Mouse (Mus musculus): ENCODE measurements around the gene Chkb. TPM values are rescaled to one million over a fixed set of nuclear protein-coding genes. Genes with fewer than 3 reads are reported as not detected.

Chkb gene
- 89.8 and 91.9 TPM in 2 replicates for polyA plus RNA-seq (2015; fragmentation: Nextera tagmentation; extraction: Ambion mirVana)

DNA sequence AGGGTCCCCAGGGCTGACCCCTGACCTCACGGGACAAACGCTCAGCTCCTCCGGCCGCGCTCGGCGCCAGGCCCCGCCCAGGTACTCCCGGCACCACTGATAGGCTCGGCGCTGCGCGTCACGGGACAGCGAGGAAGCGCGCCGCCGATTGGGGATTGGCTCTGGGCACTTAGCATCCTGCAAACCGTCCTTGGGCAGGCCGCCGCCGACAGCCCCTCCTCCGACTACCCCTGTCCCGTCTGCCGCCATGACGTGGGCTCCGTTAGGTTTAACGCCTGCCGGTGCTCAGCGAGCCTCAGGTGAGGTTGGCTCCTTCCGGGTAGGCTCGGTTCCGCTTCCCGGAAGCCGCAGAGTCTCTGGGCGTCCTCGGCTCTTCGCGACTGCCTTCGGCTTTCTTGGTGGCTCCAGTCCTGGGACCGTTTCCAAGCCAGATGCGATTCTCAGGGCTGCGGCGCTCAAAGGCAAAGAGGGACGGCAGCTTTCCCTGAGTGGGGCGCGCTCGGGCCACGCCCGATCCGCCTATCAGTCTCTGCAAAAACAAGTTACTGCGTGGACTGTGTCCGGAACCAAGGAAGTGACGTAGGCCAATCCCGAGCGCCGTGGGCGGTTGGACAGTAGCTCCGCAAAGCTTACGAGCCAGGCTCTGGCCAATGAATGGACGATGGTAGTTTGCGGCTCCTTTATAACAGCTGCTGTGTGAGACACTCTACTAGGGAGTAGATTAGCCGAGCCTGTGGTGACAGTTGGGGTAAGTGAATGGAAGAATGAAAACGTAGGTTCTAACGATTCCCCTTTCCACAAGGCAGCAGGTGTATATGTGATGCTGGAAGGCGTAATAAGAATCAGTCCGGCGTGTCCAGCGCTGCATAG, at the start of gene Chkb, which contains the start of the genes C730034F03Rik and Gm44502:
Gene Chkb (minus strand): TSS at position 557 of the 870 bp plus-strand sequence.
Gene C730034F03Rik (plus strand): TSS at position 238 of the 870 bp plus-strand sequence.
Gene Gm44502 (minus strand): TSS at position 345 of the 870 bp plus-strand sequence.
- Histone ChIP-seq H3K36me3 (peaks cover 22% of the 10 kb centered on the region), H3K27me3 (no peaks in the 10 kb centered on the region), H3K4me1 (replicated peaks) (peaks cover 27% of the 10 kb centered on the region), H3K27ac (replicated peaks) (peak within 1 kb of the TSS; percentile 97), H3K4me2 (peak within 1 kb of the TSS; percentile 95), H3K9ac (peak within 1 kb of the TSS; percentile 75), H3K4me3 (peak within 1 kb of the TSS; percentile 80), H3K9me3 (no peaks in the 10 kb centered on the region)
- peak; percentile 94 for ATAC-seq (ENCODE audit: low FRiP score, low read depth)
- under 1% methylated on average over 62 of the region's 70 CpGs for WGBS

DNA sequence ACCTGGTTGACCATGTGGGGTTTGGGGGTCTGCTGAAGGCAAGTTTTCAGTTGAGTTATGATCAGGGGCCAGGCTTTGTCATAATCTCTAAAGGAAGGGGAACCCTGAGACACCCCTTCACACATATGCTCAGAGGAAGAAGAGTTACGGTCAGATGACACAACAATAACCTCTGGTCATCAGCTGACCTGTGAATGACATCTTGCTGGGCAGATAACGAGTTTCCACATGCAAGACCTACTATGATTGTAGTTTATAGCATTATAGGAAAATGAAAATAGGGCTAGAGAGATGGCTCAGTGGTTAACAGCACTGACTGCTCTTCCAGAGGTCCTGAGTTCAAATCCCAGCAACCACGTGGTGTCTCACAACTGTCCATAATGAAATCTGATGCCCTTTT, 48.9 kb upstream of the Chkb start:
- Histone ChIP-seq H3K4me3 (no peak overlapping the region), H3K4me1 (replicated peaks) (peaks cover 34% of the 10 kb centered on the region), H3K27ac (replicated peaks) (no peak overlapping the region), H3K36me3 (no peaks in the 10 kb centered on the region), H3K27me3 (no peaks in the 10 kb centered on the region), H3K9ac (no peak overlapping the region), H3K4me2 (no peak overlapping the region), H3K9me3 (no peaks in the 10 kb centered on the region)
- WGBS, result 94% methylated on average over 3 of the region's 3 CpGs
- ATAC-seq (ENCODE audit: low FRiP score, low read depth), result no peak

DNA sequence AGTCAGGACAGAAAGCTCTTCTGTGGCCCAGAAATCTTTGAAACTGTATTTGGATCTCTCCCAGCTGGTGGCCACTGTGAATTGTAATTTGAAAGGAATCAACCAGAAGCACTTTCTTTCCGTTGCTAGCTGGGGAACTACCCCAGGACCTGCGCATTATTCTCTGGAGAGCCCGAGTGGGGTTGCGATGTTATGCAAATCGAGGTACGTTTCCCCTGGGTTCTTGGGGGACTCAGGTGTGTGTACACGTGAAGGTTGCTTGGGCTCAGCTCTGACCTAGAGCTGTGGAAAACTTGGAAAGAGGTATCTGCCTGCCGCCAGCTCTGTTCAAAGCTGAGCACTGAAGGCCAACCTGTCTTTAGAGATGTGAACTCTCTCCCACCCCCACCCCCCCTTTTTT, 48.1 kb upstream of the Chkb start:
- no peak for ATAC-seq (ENCODE audit: low FRiP score, low read depth)
- 36% methylated on average over 8 of the region's 8 CpGs for WGBS
- no peak overlapping the region for H3K4me3 ChIP-seq
- no peak overlapping the region; the same call in 1 of the 2 replicates for H3K4me2 ChIP-seq
- H3K36me3 ChIP-seq, result no peaks in the 10 kb centered on the region
- H3K27ac ChIP-seq (replicated peaks), result no peak overlapping the region
- peaks cover 34% of the 10 kb centered on the region for H3K4me1 ChIP-seq (replicated peaks)
- H3K27me3 ChIP-seq, result no peaks in the 10 kb centered on the region
- no peaks in the 10 kb centered on the region for H3K9me3 ChIP-seq
- no peak overlapping the region for H3K9ac ChIP-seq

DNA sequence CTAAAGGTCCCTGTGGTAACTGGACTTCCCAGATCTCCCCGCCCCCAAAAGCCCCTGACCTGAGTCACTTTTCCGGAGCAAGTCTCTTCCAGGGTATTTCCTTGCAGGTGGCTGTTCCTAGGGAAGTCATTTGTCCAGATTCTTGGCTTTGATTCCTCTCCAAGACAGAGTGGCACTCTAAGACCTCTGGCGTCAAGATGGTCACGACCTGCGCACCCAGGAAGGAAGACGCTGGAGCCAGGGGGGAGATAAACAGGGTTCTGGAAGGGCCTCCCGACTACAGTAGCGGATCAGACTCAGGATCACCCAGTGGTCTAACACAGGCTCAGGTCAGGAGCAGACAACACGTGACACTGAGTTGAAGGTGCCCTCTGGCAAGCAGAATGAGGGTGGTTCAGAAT, 47.4 kb upstream of the Chkb start, which contains the start of gene Arsa:
Gene Arsa (minus strand): TSS at position 335 of the 401 bp plus-strand sequence.
- peak within 1 kb of the TSS; percentile 62 for H3K9ac ChIP-seq
- peaks cover 34% of the 10 kb centered on the region for H3K4me1 ChIP-seq (replicated peaks)
- H3K4me2 ChIP-seq, result peak within 1 kb of the TSS; percentile 85
- H3K27ac ChIP-seq (replicated peaks), result peak within 1 kb of the TSS; percentile 86
- ATAC-seq (ENCODE audit: low FRiP score, low read depth), result no peak
- H3K4me3 ChIP-seq, result peak within 1 kb of the TSS; percentile 57
- no peaks in the 10 kb centered on the region for H3K9me3 ChIP-seq
- WGBS, result 35% methylated on average over 9 of the region's 9 CpGs
- H3K27me3 ChIP-seq, result no peaks in the 10 kb centered on the region
- no peaks in the 10 kb centered on the region for H3K36me3 ChIP-seq

DNA sequence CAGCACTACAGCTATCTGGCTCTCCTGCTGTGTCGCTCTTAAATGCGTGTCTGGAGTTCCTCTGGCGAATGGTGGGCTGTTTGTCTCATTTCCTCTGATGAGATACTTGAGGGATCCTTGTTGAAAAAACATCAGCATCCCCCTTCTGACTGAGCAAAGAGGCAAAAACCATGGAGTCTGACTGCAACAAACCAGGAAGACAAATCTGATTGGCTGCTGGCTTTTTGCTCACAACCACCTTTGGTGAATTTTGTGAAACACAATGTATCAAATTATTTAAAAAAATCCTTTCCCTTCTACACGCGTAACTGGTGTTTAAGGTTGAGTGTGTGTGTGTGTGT, 46.7 kb upstream of the Chkb start:
- Histone ChIP-seq H3K27ac (replicated peaks) (peak overlapping the region; percentile 86), H3K36me3 (no peaks in the 10 kb centered on the region), H3K4me3 (peak overlapping the region; percentile 57), H3K4me1 (replicated peaks) (peaks cover 34% of the 10 kb centered on the region), H3K4me2 (peak overlapping the region; percentile 85), H3K27me3 (no peaks in the 10 kb centered on the region), H3K9ac (peak overlapping the region; percentile 62), H3K9me3 (no peaks in the 10 kb centered on the region)
- ATAC-seq (ENCODE audit: low FRiP score, low read depth), result no peak
- 7% methylated on average over 5 of the region's 5 CpGs for WGBS

DNA sequence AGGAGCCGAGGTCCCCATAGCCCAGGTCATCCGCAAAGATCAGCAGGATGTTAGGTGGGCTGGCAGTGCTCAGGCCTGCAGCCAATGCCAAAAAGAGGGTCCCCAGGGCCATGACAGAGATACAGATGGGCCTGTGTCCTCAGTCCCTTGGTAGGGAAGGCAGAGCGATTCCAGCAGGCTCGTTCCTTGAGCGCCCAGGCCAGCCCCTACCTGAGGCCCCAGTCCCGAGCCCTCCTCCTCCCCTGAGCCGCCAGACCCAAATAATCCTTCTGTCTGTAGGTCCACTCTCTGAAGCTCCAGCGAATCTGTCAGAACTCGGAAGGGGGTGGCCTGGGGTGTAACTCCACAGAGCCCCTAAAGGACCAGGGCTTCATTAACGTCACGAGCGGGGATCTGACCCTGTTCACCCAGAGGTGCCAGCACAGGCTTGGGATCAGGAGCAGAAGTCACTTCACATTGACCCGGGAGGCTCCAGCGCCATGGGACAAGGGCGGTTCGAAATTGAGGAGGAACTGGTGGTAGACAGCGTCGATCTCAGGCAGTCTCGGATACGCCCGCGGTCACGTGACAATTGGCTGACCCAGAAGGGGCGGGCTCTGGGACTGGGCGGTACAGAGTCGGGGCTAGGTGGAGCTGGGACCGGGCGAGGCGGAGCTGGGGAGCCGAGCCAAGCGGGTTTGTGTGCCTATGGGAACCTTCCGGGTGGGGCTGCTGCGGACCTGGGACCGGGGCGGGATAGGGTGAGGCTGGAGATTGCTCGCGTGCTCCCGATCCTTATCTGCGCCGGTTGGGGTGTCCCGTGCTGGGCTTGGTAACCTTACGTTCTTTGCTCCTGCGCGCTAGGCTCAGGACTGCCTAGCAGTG, 46.1 kb upstream of the Chkb start:
- 10% methylated on average over 44 of the region's 44 CpGs for WGBS
- Histone ChIP-seq H3K9me3 (no peaks in the 10 kb centered on the region), H3K4me2 (peak overlapping the region; percentile 85), H3K9ac (peak overlapping the region; percentile 62), H3K27me3 (no peaks in the 10 kb centered on the region), H3K27ac (replicated peaks) (peak overlapping the region; percentile 86), H3K4me1 (replicated peaks) (peaks cover 34% of the 10 kb centered on the region), H3K36me3 (no peaks in the 10 kb centered on the region), H3K4me3 (peak overlapping the region; percentile 57)
- peak; percentile 97 for ATAC-seq (ENCODE audit: low FRiP score, low read depth)

DNA sequence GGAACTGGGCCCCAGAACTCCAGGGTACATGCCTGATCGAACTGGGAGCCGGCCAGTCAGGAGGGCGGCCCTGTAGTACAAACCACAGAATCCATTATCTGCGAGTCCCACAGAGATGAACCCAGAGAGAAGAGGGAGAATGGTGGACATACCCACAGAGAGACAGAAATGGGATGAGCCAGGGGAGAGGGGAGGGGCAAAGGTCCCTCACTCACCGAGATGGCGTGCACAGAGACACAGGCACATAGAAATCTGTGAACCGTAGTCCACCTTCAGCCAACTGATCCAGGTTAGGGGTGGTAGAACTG, 45.5 kb upstream of the Chkb start:
- Histone ChIP-seq H3K9me3 (no peaks in the 10 kb centered on the region), H3K4me3 (peak overlapping the region; percentile 57), H3K9ac (peak overlapping the region; percentile 62), H3K36me3 (no peaks in the 10 kb centered on the region), H3K4me2 (peak overlapping the region; percentile 85), H3K27ac (replicated peaks) (peak overlapping the region; percentile 86; the same call in 1 of the 2 replicates), H3K27me3 (no peaks in the 10 kb centered on the region), H3K4me1 (replicated peaks) (peaks cover 34% of the 10 kb centered on the region)
- no peak for ATAC-seq (ENCODE audit: low FRiP score, low read depth)
- WGBS, result 89% methylated on average over 7 of the region's 7 CpGs

DNA sequence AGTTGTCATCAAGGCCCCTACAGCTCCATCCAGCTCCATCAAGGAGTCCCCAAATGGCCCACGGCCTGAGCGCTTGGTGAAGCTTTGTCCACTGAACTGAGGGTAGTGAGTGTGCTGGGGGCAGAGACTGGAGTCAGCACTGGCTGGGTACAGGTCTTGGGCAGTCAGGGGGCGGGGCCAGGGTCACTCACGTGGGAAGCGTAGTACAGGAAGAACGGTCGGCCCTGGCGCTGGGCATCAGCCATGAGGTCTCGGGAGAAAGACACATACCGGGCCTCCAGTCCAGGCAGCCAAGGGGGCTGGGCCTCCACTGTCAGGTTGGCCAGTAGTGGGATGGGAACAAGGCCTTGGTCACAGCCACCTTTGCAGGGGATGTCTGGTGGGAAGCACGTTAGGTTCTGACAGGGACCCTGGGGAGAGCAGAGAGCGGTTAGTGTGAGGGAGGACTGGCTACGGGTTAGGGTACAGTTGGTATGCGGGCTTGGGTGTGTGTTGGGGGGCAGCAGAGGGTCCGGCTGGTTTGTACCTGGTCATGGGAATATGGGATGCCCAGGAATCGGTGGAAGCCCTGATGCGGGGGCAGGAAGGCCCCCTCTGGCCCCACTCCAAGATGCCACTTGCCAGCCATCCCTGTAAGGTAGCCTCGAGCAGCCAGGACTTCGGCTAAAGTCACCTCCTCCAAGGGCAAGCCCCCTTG, 45.0 kb upstream of the Chkb start:
- no peaks in the 10 kb centered on the region for H3K9me3 ChIP-seq
- ATAC-seq (ENCODE audit: low FRiP score, low read depth), result no peak
- H3K4me2 ChIP-seq, result peak overlapping the region; percentile 85
- WGBS, result 94% methylated on average over 19 of the region's 19 CpGs
- no peak overlapping the region for H3K27ac ChIP-seq (replicated peaks)
- no peak overlapping the region for H3K9ac ChIP-seq
- no peaks in the 10 kb centered on the region for H3K36me3 ChIP-seq
- H3K4me3 ChIP-seq, result peak overlapping the region; percentile 57; the same call in 1 of the 2 replicates
- H3K4me1 ChIP-seq (replicated peaks), result peaks cover 34% of the 10 kb centered on the region
- no peaks in the 10 kb centered on the region for H3K27me3 ChIP-seq

DNA sequence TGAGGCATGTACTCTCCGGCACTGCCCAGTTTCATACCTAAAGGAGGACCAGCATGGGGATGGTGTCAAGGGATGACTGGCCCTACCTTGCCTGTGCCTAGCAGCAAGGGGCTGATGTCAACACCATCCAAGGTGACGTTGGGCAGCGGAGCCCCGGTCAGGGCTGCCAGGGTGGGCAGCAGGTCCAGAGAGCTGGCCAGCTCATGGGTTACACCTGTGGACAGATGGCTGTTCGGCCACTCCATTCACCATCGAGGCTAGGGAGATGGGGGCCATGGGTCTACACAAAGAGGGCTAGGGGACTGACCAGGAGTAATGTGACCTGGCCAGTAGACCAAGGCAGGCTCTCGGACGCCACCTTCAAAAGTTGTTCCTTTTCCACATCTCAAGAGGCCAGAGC, 44.2 kb upstream of the Chkb start:
- no peak overlapping the region for H3K4me2 ChIP-seq

DNA sequence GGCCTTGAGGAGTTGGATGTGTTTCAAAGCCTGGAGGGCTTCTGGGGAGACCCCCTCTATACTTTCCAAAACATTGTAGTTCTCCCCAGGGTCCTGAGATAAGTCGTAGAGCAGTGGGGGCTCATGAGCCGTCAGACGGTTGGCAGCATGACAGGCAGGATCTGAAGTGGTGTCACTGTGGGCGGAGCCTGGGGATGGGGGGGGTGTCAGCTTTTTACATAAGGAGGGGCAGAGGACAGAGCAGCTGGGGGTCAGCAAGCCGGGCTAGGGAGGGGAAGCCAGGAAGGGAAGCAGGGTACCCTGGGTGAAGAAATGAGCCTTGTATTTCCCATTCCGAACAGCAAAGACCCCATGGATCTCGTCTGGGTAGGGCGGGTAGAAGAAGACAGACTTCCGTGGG, 43.7 kb upstream of the Chkb start:
- Histone ChIP-seq H3K4me2 (no peak overlapping the region), H3K27me3 (no peaks in the 10 kb centered on the region), H3K27ac (replicated peaks) (no peak overlapping the region), H3K9me3 (no peaks in the 10 kb centered on the region), H3K9ac (no peak overlapping the region), H3K36me3 (no peaks in the 10 kb centered on the region), H3K4me1 (replicated peaks) (peaks cover 35% of the 10 kb centered on the region), H3K4me3 (no peak overlapping the region)
- ATAC-seq (ENCODE audit: low FRiP score, low read depth), result no peak
- 82% methylated on average over 9 of the region's 9 CpGs for WGBS

More for the DNA sequence above, 44.2 kb upstream of the Chkb start:
- Histone ChIP-seq H3K36me3 (no peaks in the 10 kb centered on the region), H3K27me3 (no peaks in the 10 kb centered on the region), H3K4me1 (replicated peaks) (peaks cover 34% of the 10 kb centered on the region), H3K9ac (no peak overlapping the region), H3K4me3 (no peak overlapping the region), H3K27ac (replicated peaks) (no peak overlapping the region), H3K9me3 (no peaks in the 10 kb centered on the region)
- WGBS, result 97% methylated on average over 8 of the region's 8 CpGs
- no peak for ATAC-seq (ENCODE audit: low FRiP score, low read depth)

DNA sequence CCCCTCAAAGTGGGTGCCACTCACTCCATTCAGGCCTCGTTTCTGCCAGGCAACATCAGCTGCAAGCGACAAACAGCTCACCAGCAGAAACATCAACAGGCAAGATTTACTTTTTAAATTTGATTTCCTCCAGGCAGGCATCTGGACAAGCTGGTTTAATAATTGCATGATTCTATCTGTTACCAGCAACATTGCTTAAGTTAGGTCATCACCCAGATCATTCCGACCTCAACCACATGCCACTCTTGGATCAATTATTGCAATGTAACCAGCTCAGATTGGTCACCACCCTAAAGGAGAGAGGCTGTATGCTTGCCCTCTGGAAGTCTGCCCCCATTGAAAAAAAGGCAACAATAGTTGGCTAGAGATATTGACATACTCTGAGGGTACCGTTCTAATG, 41.8 kb upstream of the Chkb start:
- Histone ChIP-seq H3K9ac (no peak overlapping the region), H3K27me3 (no peaks in the 10 kb centered on the region), H3K4me1 (replicated peaks) (peaks cover 19% of the 10 kb centered on the region), H3K9me3 (no peaks in the 10 kb centered on the region), H3K4me2 (no peak overlapping the region), H3K4me3 (no peak overlapping the region), H3K36me3 (no peaks in the 10 kb centered on the region), H3K27ac (replicated peaks) (no peak overlapping the region)
- 88% methylated on average over 4 of the region's 4 CpGs for WGBS
- no peak for ATAC-seq (ENCODE audit: low FRiP score, low read depth)

All from hindbrain, embryonic 15.5 days (tissue).